Mouse (Mus musculus) thymus, postnatal 0 days (tissue): Measurements from ENCODE around the gene Ankrd44. TPM values are rescaled to one million over a fixed set of nuclear protein-coding genes. Genes with fewer than 3 reads are reported as not detected.

Experiments
- DNase-seq: peaks from one replicate; pipeline ENCODE4 v3.0.0-alpha.2; 2015; ENCODE audit warnings: low spot score
- polyA plus RNA-seq: library from polyadenylated mRNA; unstranded; fragments of >200 nt; fragmentation: Nextera tagmentation; extraction: Ambion mirVana; gene quantifications from 2 replicates; pipeline ENCODE4 v1.2.1, GENCODE M21; 2015

The Ankrd44 gene
- polyA plus RNA-seq, 1 experiment from 2014 or later, result 42.6 TPM

DNA sequence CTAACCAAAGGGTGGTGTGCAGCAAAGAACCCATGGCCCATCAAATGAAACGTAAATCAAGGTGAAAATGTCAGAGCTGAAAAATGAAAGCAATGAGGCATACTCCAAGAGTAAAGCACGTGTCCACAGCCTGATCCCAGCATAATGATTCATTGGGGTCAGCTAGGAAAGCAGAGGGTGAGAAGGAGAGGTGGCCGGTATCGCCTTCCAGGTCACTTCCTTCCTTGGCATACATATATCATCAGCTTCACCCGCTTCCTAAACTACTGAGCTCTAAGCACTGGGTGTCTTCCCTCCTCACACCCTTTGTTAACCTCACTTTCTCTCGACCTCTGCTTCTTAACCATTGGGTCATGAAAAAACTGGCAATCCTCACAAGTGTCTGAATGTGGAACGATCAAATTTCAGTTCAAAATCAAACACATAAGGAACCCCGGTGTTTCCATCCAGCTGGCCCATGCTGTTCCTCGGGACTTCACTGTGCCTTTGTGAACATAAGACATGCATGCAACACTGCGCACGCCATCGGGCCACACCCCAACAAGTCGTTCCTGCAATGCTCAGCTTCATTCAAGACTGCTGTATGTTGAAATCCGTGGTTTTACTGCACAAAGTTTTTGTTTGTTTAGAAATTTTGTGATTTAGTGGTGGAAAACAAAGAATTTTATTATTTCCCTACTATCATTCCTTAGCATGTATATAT is 101.9 kb downstream of the Ankrd44 start:
- DNase-seq, result no peak

DNA sequence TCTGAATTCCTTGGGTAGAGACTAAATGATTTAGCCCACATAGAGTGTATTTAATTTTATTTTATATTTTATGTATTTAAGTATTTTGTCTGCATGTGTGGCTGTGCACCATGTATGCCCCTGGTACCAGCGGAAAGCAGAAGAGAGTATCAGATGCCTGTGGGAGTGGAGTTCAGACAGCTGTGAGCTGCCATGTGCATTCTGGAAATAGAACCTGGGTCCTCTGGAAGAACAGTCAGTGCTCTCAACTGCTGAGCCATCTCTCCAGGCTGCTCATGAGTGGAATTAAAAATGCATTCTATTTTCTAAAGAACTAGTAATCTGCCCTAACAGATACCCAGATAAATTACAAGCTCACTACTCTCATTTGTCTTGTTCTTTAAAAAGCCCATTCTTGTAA is 104.4 kb downstream of the Ankrd44 start:
- no peak for DNase-seq

- no peak for DNase-seq
Observed at GRCm38 (mm10) chr1:54815206-54815855, 110.9 kb downstream of the Ankrd44 start.

DNA sequence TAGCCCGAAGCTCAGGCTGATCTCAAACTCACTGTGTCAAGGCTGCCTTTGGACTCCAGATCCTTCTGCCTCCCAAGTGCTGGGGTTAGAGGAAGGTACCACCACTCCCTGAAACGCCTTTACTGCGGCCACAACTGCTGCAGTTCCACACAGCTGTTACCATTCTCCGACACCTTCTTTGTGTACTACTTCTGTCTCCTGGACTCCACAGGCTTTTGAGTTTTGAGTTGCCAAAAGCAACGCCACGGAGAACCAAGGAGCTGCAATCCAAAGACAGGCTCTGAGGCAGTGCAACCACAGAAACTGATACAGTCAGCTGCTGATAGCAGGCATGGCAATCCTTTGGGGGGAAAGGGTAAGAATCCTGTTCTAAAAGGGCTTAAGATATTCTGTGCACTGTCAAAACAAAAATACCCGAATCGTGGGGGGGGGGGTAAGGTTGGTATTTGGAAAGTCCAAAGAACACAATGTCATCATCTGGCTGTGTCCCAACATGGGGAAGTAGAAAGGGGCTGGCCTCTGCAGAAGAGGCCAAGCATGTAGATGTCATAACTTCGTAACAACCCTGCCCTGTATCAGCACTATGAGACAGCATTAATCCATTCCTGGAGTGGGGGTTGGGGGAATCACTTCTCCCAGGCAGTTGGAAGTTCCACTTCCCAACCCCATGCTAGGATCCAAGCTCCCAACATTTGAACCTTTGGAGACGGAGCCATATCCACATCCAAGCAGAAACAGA is 116.2 kb downstream of the Ankrd44 start:
- DNase-seq, result no peak

GRCm38 (mm10) chr1:54809098-54809490 is 117.1 kb downstream of the Ankrd44 start:
- DNase-seq, result no peak

DNA sequence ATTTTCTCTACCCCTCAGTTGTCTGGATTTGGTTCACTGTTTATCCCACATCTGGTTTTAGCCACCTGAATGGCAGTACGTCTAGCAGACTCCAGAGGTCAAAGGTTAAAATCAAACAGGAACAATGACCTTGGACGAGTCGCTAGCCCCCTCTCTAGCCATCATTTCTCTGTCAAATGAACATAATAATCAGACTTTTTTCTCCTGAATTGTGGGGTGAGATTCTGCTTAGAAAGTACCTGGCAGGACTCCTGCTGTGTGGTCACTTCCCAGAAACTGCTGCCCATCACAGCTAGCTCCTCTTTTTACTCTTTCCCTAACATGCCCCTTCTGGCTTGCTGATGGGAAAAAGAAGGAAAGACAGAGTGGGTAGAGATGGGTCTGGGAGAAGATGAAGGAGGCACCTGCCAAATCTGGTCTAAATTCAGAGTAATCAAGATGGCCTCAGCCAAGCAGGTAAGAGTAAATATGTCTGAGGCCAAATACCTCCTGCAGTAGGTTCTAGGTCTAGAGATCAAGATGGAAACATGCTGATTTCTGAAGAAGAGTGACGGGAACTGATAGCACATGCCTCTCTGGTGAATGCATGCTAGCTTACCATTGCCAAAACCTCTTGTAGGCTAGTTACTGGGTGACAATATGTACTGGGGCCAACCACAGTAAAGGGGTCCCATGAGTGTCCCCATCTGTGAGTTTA is 117.6 kb downstream of the Ankrd44 start:
- no peak for DNase-seq

GRCm38 (mm10) chr1:54807832-54808231 is 118.4 kb downstream of the Ankrd44 start:
- DNase-seq, result no peak

- DNase-seq, result no peak
Observed at GRCm38 (mm10) chr1:54806116-54806850, 119.9 kb downstream of the Ankrd44 start.

GRCm38 (mm10) chr1:54804406-54804805 is 121.8 kb downstream of the Ankrd44 start:
- DNase-seq, result no peak

DNA sequence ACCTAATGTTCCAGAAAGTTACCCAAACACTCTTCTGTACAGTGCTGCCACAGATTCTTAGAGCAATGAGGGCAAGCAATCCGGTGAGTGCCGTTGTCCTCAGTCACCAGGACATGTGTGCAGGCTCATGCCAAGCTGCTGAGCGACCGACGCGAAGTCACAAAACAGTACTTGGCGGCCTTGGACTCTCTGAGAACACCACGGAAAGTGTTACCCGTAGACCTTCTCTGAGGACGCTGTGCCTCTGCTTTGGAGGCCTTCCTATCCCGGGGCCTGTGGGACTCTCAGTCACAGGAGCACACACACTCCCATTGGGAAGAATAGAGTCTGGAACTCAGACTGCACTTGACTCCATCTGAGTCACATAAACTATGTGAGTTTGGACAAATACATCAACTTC is 123.5 kb downstream of the Ankrd44 start:
- DNase-seq, result no peak

DNA sequence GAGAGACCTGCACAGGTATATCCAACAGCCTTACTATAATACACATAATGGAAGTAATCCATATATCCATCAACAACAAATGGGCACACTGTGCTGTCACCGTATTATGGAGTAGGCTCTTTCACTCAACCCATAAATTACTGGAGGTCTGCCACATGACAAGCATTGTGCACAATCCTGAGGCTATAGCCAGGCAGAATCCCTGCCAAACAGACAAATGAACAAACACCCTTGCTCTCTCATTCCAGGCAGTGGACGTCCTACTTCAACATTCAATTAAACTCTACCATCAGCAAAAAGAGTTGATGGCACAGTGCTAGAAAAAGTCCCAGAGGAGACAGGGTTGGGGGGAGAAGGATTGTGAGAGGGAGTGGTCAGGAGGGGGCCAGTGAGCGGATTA is 124.9 kb downstream of the Ankrd44 start:
- no peak for DNase-seq

- DNase-seq, result no peak
Observed at GRCm38 (mm10) chr1:54799421-54799820, 126.8 kb downstream of the Ankrd44 start.

GRCm38 (mm10) chr1:54798415-54798814 is 127.8 kb downstream of the Ankrd44 start:
- no peak for DNase-seq

DNA sequence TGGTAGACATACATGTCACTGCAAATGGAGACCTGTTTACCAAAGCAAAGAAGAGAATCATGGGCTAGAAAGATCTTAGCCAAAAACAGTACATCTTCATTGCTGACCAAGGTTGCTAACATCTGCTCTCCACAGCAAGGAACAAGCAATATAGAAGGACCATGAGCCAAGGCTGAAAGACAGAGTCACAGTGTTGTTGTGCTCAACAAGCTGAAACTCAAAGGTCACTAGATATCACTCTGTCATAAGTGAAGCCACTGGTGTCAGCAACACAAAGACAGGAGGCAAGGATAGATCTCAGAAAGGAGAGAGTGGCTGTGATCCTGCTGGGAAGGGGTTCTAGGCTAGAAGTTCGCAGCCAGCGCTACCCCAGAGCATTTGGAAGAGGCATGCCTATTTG is 131.5 kb downstream of the Ankrd44 start:
- DNase-seq, result no peak

GRCm38 (mm10) chr1:54791406-54791805 is 134.8 kb downstream of the Ankrd44 start:
- no peak for DNase-seq

GRCm38 (mm10) chr1:54789327-54789960 is 136.7 kb downstream of the Ankrd44 start:
- no peak for DNase-seq

DNA sequence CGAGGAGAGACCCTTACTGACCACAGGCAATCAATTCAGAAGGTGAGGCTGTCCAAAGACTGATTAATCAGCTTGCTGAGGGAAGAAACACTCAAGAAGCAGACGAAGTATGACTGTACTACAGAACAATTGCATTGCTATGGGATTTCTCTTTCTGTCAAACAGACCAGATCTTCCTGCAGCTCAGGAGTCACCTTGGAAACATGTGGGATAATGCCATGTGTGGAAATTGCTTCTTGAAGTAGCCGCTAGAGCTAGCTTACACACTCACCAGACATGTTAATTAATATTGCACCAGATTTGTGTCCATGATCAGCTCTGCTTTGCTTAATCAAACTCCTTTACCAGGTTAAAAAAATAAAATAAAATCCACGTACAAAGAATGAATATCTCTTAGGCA is 137.8 kb downstream of the Ankrd44 start:
- no peak for DNase-seq

DNA sequence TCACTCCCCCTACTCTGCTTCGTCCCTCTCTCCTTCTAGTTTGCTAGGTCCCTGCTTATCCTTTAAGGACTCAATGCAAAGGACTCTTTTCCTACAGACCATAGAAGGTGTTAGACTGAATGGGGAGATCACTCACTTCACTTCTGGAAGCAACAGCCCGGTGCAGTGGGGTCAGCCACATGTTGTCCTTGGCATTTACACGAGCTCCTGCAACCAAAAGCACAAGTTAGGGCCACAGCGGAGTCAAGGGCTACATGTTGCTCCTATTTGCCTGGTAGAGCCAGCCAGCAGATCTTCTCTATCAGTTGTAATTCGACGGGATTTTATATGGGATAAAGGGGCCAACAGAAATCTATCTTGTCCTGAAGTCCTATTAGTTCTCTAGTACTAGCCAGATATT is 148.0 kb downstream of the Ankrd44 start:
- no peak for DNase-seq

DNA sequence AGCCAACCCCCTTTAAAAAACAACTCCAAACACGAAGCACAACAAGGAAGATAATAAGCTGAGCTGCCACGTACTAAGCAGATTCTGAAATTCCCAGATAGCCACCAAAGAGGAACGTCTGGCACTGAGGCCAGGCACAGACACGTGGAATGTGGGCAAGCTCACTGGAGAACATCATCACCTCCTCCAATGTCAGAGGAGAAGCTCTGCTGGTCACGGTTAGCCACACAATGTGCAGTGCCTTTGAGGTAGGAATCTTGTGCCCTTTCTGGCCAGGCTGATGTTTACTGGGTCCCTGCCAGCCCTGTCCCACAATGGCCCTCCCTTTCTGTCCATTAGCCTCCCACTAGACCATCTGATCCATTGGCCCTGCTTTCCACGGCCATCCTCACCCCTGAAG is 149.1 kb downstream of the Ankrd44 start:
- no peak for DNase-seq

- DNase-seq, result no peak
Observed at GRCm38 (mm10) chr1:54776116-54776515, 150.1 kb downstream of the Ankrd44 start.

GRCm38 (mm10) chr1:54772843-54773242 is 153.3 kb downstream of the Ankrd44 start:
- DNase-seq, result no peak
